ENCODE assay signal across 8 mouse cellular contexts in the genomic region with DNA sequence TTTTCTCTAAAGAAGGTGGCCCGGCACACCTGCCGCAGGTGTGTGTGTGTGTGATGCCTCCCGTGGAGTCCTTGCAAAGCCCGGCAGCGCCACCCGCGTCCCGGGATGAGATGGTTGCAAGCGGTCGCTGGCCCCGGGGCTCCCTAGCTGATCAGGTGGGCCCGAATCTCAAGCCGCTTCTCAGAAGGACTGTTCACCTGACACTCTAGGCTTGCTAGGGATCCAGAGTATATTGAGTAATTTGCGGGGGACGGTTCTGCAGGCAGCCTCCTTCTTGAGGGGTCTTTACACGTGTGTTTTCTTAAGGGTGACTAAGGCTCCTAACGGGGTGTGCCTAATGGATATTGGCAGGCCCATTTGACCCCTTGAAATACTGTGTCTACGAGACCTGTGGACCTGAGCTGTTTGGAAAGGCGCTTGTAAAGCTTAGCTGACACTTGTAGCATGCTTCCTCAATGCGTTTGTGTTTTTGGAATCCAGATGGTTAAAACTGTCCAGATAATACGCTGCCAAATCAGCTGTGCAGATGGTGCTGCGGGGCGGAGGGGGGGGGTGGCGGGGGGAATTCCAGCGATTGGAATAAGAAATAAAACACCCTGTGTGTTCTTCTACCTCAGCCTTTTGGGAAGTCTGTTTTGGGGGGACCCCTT. TPM values are rescaled to one million over a fixed set of nuclear protein-coding genes. Genes with fewer than 3 reads are reported as not detected.
DNase-seq lines count a peak whose midpoint lies in the region; ATAC-seq and TF ChIP-seq lines count a peak whose summit lies in the region.

No protein-coding gene starts in this region.

- no peaks in the 10 kb centered on the region for H3K9me3 ChIP-seq in embryonic facial prominence, embryonic 12.5 days
- H3K9me3 ChIP-seq in heart, embryonic 13.5 days, result no peaks in the 10 kb centered on the region
- no peaks in the 10 kb centered on the region for H3K9me3 ChIP-seq in kidney, postnatal 0 days (replicated peaks; ENCODE audit: low read length)

- H3K27me3 ChIP-seq in embryonic facial prominence, embryonic 12.5 days, result no peaks in the 10 kb centered on the region
- H3K27me3 ChIP-seq in heart, embryonic 13.5 days (replicated peaks), result no peaks in the 10 kb centered on the region
- no peaks in the 10 kb centered on the region for H3K27me3 ChIP-seq in kidney, postnatal 0 days (ENCODE audit: insufficient read depth, low read length)

- WGBS in embryonic facial prominence, embryonic 12.5 days, result 2% methylated on average over 25 of the region's 25 CpGs
- 5% methylated on average over 25 of the region's 25 CpGs for WGBS in heart, embryonic 13.5 days
- WGBS in kidney, postnatal 0 days, result 1% methylated on average over 25 of the region's 25 CpGs

- peak overlapping the region; percentile 96 for H3K27ac ChIP-seq in embryonic facial prominence, embryonic 12.5 days
- peak overlapping the region; percentile 81 for H3K27ac ChIP-seq in heart, embryonic 13.5 days (replicated peaks)
- H3K27ac ChIP-seq in kidney, postnatal 0 days, result peak overlapping the region; percentile 82

- peak; percentile 26; the same call in 1 of the 2 replicates for TF ChIP-seq CTCF in kidney, postnatal 0 days (IDR thresholded peaks at IDR 0.05; ENCODE audit: low read depth)

- peak overlapping the region; percentile 90 for H3K9ac ChIP-seq in embryonic facial prominence, embryonic 12.5 days
- H3K9ac ChIP-seq in heart, embryonic 13.5 days, result peak overlapping the region; percentile 86
- peak overlapping the region; percentile 81 for H3K9ac ChIP-seq in kidney, postnatal 0 days (ENCODE audit: low read depth, low read length)

- peak; percentile 24 to 57 for DNase-seq in urinary bladder, adult 18-20 months (ENCODE audit: low spot score in 2 of 2)
- DNase-seq in urinary bladder, postnatal 10 days (ENCODE audit: low spot score), result no peak
- peak; percentile 54 for DNase-seq in kidney, postnatal 0 days (ENCODE audit: low spot score)
- peak; percentile 51 for DNase-seq in lung, postnatal 14 days
- peak; percentile 32 to 46 for DNase-seq in right cerebral cortex, adult 2 months (ENCODE audit: low spot score in 2 of 2)
- DNase-seq in urinary bladder, postnatal 25 days (ENCODE audit: low spot score), result peak; percentile 48

- ATAC-seq in embryonic facial prominence, embryonic 12.5 days (ENCODE audit: insufficient number of reproducible peaks, insufficient read depth, low FRiP score, low TSS enrichment), result no peak; the same call in 1 of the 2 replicates
- ATAC-seq in heart, embryonic 13.5 days (ENCODE audit: extremely low read depth, insufficient number of reproducible peaks, low FRiP score, low TSS enrichment), result no peak
- ATAC-seq in kidney, postnatal 0 days (replicated peaks; ENCODE audit: low FRiP score, low read depth), result no peak

- peak overlapping the region; percentile 72 for H3K4me3 ChIP-seq in embryonic facial prominence, embryonic 12.5 days
- H3K4me3 ChIP-seq in heart, embryonic 13.5 days, result peak overlapping the region; percentile 87
- H3K4me3 ChIP-seq in kidney, postnatal 0 days (replicated peaks; ENCODE audit: low read depth, low read length), result peak overlapping the region; percentile 75

- H3K4me2 ChIP-seq in embryonic facial prominence, embryonic 12.5 days (replicated peaks), result peak overlapping the region; percentile 76
- peak overlapping the region; percentile 100 for H3K4me2 ChIP-seq in heart, embryonic 13.5 days
- H3K4me2 ChIP-seq in kidney, postnatal 0 days (ENCODE audit: low read length), result peak overlapping the region; percentile 71

- peaks cover 41% of the 10 kb centered on the region for H3K4me1 ChIP-seq in embryonic facial prominence, embryonic 12.5 days
- peaks cover 53% of the 10 kb centered on the region for H3K4me1 ChIP-seq in heart, embryonic 13.5 days
- peaks cover 21% of the 10 kb centered on the region for H3K4me1 ChIP-seq in kidney, postnatal 0 days (replicated peaks; ENCODE audit: insufficient read depth, low read length)

- H3K36me3 ChIP-seq in embryonic facial prominence, embryonic 12.5 days, result no peaks in the 10 kb centered on the region
- 0 out of 2 replicates have a peak, but pooled peaks cover 3% of the 10 kb centered on the region for H3K36me3 ChIP-seq in heart, embryonic 13.5 days
- no peaks in the 10 kb centered on the region for H3K36me3 ChIP-seq in kidney, postnatal 0 days (ENCODE audit: insufficient read depth, low read length)

RNA-seq across cellular contexts. Expression of gene Mylip, which starts 0.9 kb away (rescaled TPM):
- 33.1 and 33.7 TPM in 2 replicates for polyA plus RNA-seq in embryonic facial prominence, embryonic 12.5 days (2016; fragmentation: Nextera tagmentation; extraction: Ambion mirVana)
- 6.5 and 8.1 TPM in 2 replicates for polyA plus RNA-seq in heart, embryonic 13.5 days (2015; fragmentation: Nextera tagmentation; extraction: Ambion mirVana)
- 7.5 and 8.4 TPM in 2 replicates for polyA plus RNA-seq in kidney, postnatal 0 days (2015; fragmentation: Nextera tagmentation; extraction: Ambion mirVana)
